Mouse (Mus musculus): ENCODE results near the gene Shroom2.

The Shroom2 gene

GRCm38 (mm10) chrX:152703624-152704023 lies 65.6 kb downstream of the Shroom2 start:
- no peak for DNase-seq (ENCODE audit: low spot score in 2 of 2)

DNA sequence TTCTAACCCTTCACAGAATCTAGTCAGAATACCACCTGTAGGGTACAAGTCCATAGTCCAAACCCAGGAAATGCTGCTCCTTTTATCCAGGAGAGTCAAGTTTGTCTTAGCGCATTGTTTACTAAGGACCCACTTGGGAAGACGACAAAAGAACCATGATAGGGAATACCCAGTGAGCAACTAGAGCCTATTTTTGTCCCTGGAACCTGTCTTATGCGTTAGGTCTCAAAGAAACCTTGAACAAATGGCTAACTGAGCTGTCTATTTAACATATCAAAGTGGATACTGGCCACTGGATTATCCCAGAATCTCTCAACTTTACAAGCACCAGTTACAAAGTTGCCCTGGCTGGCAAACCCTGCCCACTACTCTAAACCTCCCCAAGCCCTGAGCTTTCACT lies 67.6 kb downstream of the Shroom2 start:
- DNase-seq (ENCODE audit: low spot score in 2 of 2): no peak

GRCm38 (mm10) chrX:152690788-152691291 lies 78.4 kb downstream of the Shroom2 start:
- no peak for DNase-seq (ENCODE audit: low spot score in 2 of 2)

- no peak for DNase-seq (ENCODE audit: low spot score in 2 of 2)
Observed at GRCm38 (mm10) chrX:152679190-152679814, 90.0 kb downstream of the Shroom2 start.

- DNase-seq (ENCODE audit: low spot score in 2 of 2): no peak
Observed at GRCm38 (mm10) chrX:152676357-152676756, 92.9 kb downstream of the Shroom2 start.

DNA sequence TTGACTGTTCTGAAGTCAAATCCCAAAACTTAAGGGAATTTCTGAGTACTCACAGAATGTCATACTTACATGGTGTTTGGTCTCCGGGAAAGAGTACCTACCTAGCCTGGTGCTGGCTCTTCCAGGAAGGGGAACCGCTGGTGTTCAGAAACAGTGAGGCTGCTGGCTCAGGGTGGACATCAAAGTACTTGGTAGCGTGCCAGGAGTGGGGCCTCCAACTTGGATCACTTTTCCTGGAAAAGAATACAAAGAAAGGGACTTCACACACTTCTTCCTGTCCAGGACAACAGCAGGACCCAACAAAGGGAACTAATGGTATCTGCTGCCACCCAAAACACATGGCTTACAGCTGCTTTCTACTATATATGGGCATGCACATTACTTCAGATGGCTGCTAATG lies 95.8 kb downstream of the Shroom2 start:
- no peak for DNase-seq (ENCODE audit: low spot score in 2 of 2)

- DNase-seq (ENCODE audit: low spot score in 2 of 2): no peak
Observed at GRCm38 (mm10) chrX:152657363-152658036, 111.8 kb downstream of the Shroom2 start.

GRCm38 (mm10) chrX:152656609-152656939 lies 112.7 kb downstream of the Shroom2 start:
- no peak for DNase-seq (ENCODE audit: low spot score in 2 of 2)

- DNase-seq (ENCODE audit: low spot score in 2 of 2): no peak
Observed at GRCm38 (mm10) chrX:152655796-152656608, 113.3 kb downstream of the Shroom2 start.

- DNase-seq (ENCODE audit: low spot score in 2 of 2): no peak
Observed at GRCm38 (mm10) chrX:152652676-152653075, 116.6 kb downstream of the Shroom2 start.

- DNase-seq (ENCODE audit: low spot score in 2 of 2): no peak
Observed at GRCm38 (mm10) chrX:152644827-152645226, 124.4 kb downstream of the Shroom2 start.

DNA sequence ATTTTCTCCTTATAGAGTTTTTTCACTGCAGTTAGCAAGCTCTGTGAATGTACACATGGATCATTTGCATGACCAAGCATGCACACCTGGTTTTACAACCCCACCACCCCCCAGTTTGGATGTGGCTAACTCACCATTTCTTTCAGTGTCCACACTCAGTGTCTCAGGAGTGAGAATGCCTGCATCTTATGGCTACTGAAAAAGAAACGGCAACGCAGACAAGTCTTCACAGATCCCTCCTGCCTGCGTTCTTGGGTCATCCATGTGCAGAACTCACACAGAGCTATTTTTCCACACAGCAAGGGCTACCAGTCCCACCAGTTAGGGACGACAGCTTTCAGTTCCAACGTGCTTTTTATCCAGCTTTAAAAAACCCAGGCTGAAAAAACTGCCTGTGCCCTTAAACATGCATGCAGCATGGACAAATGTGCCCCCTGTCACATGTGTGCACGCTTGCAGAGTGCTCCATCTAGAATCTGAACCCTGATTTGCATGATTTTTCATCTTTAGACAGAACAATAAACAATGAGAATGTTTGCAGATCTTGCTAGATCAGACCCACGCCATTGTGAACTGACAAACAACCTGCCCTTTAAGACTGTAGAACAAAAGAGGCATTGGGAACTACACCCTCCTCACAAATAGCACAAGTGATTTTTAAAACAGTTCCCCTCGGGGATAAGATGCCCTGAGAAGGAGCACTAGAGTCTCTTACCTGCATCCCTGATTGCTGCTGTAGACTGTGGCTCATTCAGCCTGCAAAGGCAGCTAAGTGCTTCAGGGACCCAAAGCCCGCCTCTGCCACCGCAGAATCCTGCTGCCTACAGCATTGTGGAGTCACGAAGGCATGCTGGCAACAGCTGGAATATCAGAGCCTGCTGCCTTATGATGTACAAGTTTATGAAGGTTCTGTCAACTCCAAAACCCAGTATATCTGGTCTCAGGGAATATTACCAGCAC lies 125.3 kb downstream of the Shroom2 start:
- DNase-seq (ENCODE audit: low spot score in 2 of 2): no peak

- DNase-seq (ENCODE audit: low spot score in 2 of 2): no peak
Observed at GRCm38 (mm10) chrX:152643201-152643600, 126.1 kb downstream of the Shroom2 start.

DNA sequence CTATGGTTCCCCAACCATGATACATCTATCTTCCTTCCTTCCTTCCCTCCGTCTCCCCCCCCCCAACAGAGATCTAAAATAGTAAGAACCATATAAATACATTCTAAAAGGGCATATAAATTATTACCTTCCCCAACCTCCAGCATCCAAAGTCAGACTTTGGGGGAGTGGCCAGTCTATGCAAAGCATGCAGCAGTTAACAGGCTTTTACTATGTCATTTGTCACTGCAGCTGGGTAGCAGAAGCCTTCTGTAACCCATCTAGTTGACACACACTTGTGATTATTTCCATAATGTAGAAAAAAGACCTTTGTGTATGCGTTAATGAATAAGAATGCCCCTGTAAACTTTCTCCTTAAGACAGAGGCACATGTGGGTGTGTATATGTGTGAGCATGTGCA lies 126.6 kb downstream of the Shroom2 start:
- no peak for DNase-seq (ENCODE audit: low spot score in 2 of 2)

DNA sequence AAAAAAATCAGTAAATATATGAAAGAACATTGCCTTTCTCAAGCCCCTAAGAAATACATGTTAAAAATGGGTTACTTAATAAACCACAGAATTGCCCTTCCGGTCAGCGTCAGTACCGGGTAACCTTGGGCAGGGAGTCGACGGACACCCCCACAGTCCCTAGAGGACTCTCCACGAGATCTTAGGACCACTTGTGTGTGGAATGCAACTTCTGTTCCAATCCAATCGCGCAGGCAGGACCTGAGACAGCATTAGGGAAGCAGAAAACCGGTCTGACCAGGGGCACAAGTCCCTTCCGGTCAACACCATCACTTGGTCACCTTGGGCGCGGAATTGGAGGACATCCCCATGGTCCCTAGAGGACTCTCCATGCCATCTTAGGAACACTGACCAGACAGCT lies 133.9 kb downstream of the Shroom2 start:
- no peak for DNase-seq (ENCODE audit: low spot score in 2 of 2)

GRCm38 (mm10) chrX:152621407-152621806 lies 147.9 kb downstream of the Shroom2 start:
- no peak for DNase-seq (ENCODE audit: low spot score in 2 of 2)

DNA sequence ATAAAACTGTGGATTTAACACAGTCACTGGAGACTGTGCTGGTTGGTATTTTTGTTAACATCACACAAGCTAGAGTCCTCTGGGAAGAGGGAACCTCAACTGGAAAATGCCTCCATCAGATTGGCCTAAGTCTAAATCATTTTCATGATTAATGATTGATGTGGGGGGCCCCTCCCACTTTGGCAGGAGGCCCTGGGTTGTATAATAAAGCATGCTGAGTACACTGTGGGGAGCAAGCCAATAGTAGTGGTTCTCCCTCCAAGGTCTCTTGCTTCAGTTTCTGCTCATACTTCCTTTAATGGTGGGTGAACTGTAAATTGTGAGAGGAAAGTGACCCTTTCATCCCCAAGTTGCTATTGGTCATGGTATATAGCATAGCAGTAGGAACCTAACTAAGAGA lies 148.3 kb downstream of the Shroom2 start:
- no peak for DNase-seq (ENCODE audit: low spot score in 2 of 2)

DNA sequence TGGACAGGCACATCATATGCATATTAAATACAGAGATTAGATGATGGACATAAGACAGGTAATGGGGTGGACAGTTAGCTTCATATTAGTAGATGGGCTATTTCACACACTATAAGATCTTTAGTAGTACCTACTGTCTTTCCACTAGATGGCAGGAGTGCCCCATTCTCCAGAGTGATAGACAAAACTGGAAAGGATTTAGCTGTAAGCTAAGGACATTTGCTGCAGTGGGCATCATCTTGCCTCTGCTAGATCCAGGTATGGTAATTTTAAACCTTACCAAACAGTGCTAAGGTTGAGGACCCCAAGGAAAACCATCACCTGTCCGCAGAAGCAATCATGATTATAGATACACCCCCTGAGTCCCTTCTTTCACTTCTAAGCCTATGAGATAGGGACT lies 150.8 kb downstream of the Shroom2 start:
- DNase-seq (ENCODE audit: low spot score in 2 of 2): no peak

DNA sequence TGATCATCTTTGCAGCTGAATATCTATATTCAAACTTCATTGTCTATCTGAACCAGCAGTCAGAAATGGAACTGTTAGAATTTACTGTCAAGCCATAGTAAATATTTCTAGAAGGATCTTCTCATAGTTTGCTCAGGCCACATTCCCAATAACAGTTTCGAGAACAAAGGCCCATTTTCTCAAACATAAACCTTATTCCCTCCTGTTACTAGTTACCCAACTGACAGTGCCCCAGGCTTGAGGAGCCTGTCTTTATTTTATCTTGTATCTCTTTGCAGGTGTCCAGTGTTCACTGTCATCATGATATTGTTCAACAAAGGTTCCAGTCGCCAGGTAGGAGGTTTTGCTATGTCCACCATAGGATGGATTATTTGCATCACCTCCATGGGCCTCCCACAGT lies 206.2 kb downstream of the Shroom2 start, which contains the start of gene Cldn34a:
Cldn34a (plus strand) TSS at position 301 of the 400 bp plus-strand sequence.
- DNase-seq (ENCODE audit: low spot score in 2 of 2): no peak
